In genomic region chr3:101110838-101111103, GRCm38 (mm10) we compare ENCODE assay signal across 8 mouse cellular contexts. TPM values are rescaled to one million over a fixed set of nuclear protein-coding genes. Genes with fewer than 3 reads are reported as not detected.
A peak's percentile ranks its signal among the peaks of the same experiment; 100 is the strongest.
DNase-seq lines count a peak whose midpoint lies in the region; ATAC-seq and TF ChIP-seq lines count a peak whose summit lies in the region.

No protein-coding gene starts in this region.

- H3K4me1 ChIP-seq in kidney, postnatal 0 days (replicated peaks; ENCODE audit: insufficient read depth, low read length), result 0 out of 2 replicates have a peak, but pooled peaks cover 5% of the 10 kb centered on the region
- H3K4me1 ChIP-seq in forebrain, embryonic 10.5 days, result peaks cover 68% of the 10 kb centered on the region
- H3K4me1 ChIP-seq in limb, embryonic 10.5 days, result peaks cover 66% of the 10 kb centered on the region
- peaks cover 11% of the 10 kb centered on the region for H3K4me1 ChIP-seq in neural tube, embryonic 14.5 days (ENCODE audit: control insufficient read depth, insufficient read depth, low read length)

- peak overlapping the region; percentile 61 for H3K4me3 ChIP-seq in kidney, postnatal 0 days (replicated peaks; ENCODE audit: low read depth, low read length)
- H3K4me3 ChIP-seq in forebrain, embryonic 10.5 days, result peak overlapping the region; percentile 89
- peak overlapping the region; percentile 91 for H3K4me3 ChIP-seq in limb, embryonic 10.5 days
- H3K4me3 ChIP-seq in neural tube, embryonic 14.5 days (ENCODE audit: low read depth, low read length), result peak overlapping the region; percentile 70

- intact Hi-C loops in left cerebral cortex, postnatal 4 days (cut with DNase I), result no loop called here

- ATAC-seq in kidney, postnatal 0 days (replicated peaks; ENCODE audit: low FRiP score, low read depth), result no peak
- ATAC-seq in neural tube, embryonic 14.5 days (ENCODE audit: low read depth), result no peak

- no peak for TF ChIP-seq CTCF in kidney, postnatal 0 days (IDR thresholded peaks at IDR 0.05; ENCODE audit: low read depth)

- no peaks in the 10 kb centered on the region for H3K9me3 ChIP-seq in kidney, postnatal 0 days (replicated peaks; ENCODE audit: low read length)
- H3K9me3 ChIP-seq in forebrain, embryonic 10.5 days, result no peaks in the 10 kb centered on the region
- H3K9me3 ChIP-seq in limb, embryonic 10.5 days (replicated peaks), result no peaks in the 10 kb centered on the region
- H3K9me3 ChIP-seq in neural tube, embryonic 14.5 days (ENCODE audit: control insufficient read depth, low read length), result no peaks in the 10 kb centered on the region

- no peaks in the 10 kb centered on the region for H3K27me3 ChIP-seq in kidney, postnatal 0 days (ENCODE audit: insufficient read depth, low read length)
- H3K27me3 ChIP-seq in forebrain, embryonic 10.5 days (ENCODE audit: poor library complexity, severe bottlenecking), result peaks cover 22% of the 10 kb centered on the region
- peaks cover 7% of the 10 kb centered on the region; the same call in 1 of the 2 replicates for H3K27me3 ChIP-seq in limb, embryonic 10.5 days (ENCODE audit: low read depth, poor library complexity, severe bottlenecking)
- H3K27me3 ChIP-seq in neural tube, embryonic 14.5 days (ENCODE audit: control insufficient read depth, insufficient read depth, low read length), result no peaks in the 10 kb centered on the region; the same call in 1 of the 2 replicates

- no peak overlapping the region for H3K9ac ChIP-seq in kidney, postnatal 0 days (ENCODE audit: low read depth, low read length)
- H3K9ac ChIP-seq in neural tube, embryonic 14.5 days (replicated peaks; ENCODE audit: low read depth, low read length), result peak overlapping the region; percentile 82; the same call in 1 of the 2 replicates

- DNase-seq in kidney, postnatal 0 days (ENCODE audit: low spot score), result no peak
- DNase-seq in kidney, postnatal 25 days, result no peak
- DNase-seq in forebrain, embryonic 10.5 days (ENCODE audit: extremely low spot score, low spot score), result no peak
- no peak for DNase-seq in limb, embryonic 10.5 days (ENCODE audit: low spot score)
- no peak for DNase-seq in left cerebral cortex, postnatal 4 days
- no peak for DNase-seq in gastrocnemius, adult 18-20 months (ENCODE audit: low spot score)
- no peak for DNase-seq in left cerebral cortex, adult 11 months (ENCODE audit: low spot score)

- H3K36me3 ChIP-seq in kidney, postnatal 0 days (ENCODE audit: insufficient read depth, low read length), result no peaks in the 10 kb centered on the region
- H3K36me3 ChIP-seq in forebrain, embryonic 10.5 days (replicated peaks), result no peaks in the 10 kb centered on the region; the same call in 1 of the 2 replicates
- no peaks in the 10 kb centered on the region for H3K36me3 ChIP-seq in limb, embryonic 10.5 days
- no peaks in the 10 kb centered on the region for H3K36me3 ChIP-seq in neural tube, embryonic 14.5 days (ENCODE audit: control insufficient read depth, insufficient read depth, low read length)

- H3K27ac ChIP-seq in kidney, postnatal 0 days, result no peak overlapping the region
- peak overlapping the region; percentile 96 for H3K27ac ChIP-seq in forebrain, embryonic 10.5 days
- H3K27ac ChIP-seq in limb, embryonic 10.5 days, result peak overlapping the region; percentile 98
- H3K27ac ChIP-seq in neural tube, embryonic 14.5 days (ENCODE audit: low read depth, low read length), result peak overlapping the region; percentile 30; the same call in 1 of the 2 replicates

- H3K4me2 ChIP-seq in kidney, postnatal 0 days (ENCODE audit: low read length), result peak overlapping the region; percentile 90
- H3K4me2 ChIP-seq in neural tube, embryonic 14.5 days (ENCODE audit: low read depth, low read length), result peak overlapping the region; percentile 87

RNA-seq across cellular contexts. Expression of gene Ptgfrn, which starts 0.7 kb away (rescaled TPM):
- 2.1 and 2.5 TPM in 2 replicates for polyA plus RNA-seq in kidney, postnatal 0 days (2015; fragmentation: Nextera tagmentation; extraction: Ambion mirVana)
- polyA plus RNA-seq in forebrain, embryonic 10.5 days (2016; fragmentation: Nextera tagmentation; extraction: Ambion mirVana), result 3.2 and 3.3 TPM in 2 replicates
- polyA plus RNA-seq in limb, embryonic 10.5 days (2016; fragmentation: Nextera tagmentation; extraction: Ambion mirVana), result 3.4 and 4.0 TPM in 2 replicates
- 4.4 and 4.7 TPM in 2 replicates for polyA plus RNA-seq in neural tube, embryonic 14.5 days (2014; fragmentation: Nextera tagmentation; extraction: Ambion mirVana)
- 10 to 100 TPM; 60.5 to 62.5 TPM for total RNA-seq in left cerebral cortex, postnatal 4 days (2021)
- total RNA-seq in gastrocnemius, adult 18-20 months (2021), result 1 to 10 TPM; 6.7 to 8.5 TPM
